ENCODE assay signal across 8 mouse cellular contexts in the genomic region with DNA sequence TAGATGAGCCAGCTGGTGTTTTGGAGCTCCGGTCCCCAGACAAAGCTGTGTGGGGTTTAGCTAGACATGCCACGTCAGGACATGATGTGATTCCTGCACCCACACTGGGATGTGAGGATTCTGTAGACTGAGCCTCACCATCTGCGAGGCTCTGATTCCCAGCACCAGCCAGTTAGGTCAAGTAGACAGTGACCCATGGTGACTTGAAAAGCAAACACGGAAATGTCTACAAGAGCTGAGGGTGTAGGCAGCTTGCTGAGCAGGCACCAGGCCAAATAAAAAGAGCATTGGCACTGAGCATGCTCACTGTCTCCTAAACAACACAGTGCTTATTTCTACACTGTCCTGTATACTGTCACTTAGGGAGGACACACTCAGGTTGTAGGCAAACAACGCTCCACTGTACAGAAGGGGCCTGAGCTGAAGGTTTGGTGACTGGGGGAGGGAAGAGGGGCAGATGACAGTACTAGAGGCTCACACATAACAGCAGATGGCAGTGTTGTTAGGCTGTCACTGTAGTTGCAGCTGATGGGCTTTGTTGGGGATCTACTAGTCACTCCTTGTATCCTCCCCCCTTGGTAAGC. TPM values are rescaled to one million over a fixed set of nuclear protein-coding genes. Genes with fewer than 3 reads are reported as not detected.
DNase-seq lines count a peak whose midpoint lies in the region; ATAC-seq lines count a peak whose summit lies in the region.

No protein-coding gene starts in this region.

- 55% methylated on average over 5 of the region's 5 CpGs for WGBS in intestine, embryonic 14.5 days
- 62% methylated on average over 5 of the region's 5 CpGs for WGBS in liver, embryonic 11.5 days

- 0 out of 2 replicates have a peak, but pooled peaks cover 7% of the 10 kb centered on the region for H3K4me1 ChIP-seq in intestine, embryonic 14.5 days (replicated peaks; ENCODE audit: control insufficient read depth, insufficient read depth, low read length)
- peaks cover 22% of the 10 kb centered on the region for H3K4me1 ChIP-seq in liver, embryonic 11.5 days (replicated peaks; ENCODE audit: control insufficient read depth, insufficient read depth, low read length)

- no peaks in the 10 kb centered on the region for H3K27me3 ChIP-seq in intestine, embryonic 14.5 days (replicated peaks; ENCODE audit: control insufficient read depth, insufficient read depth, low read length)
- no peaks in the 10 kb centered on the region for H3K27me3 ChIP-seq in liver, embryonic 11.5 days (replicated peaks; ENCODE audit: control insufficient read depth, insufficient read depth, low read length)

- H3K4me2 ChIP-seq in intestine, embryonic 14.5 days (ENCODE audit: low read length), result no peak overlapping the region
- H3K4me2 ChIP-seq in liver, embryonic 11.5 days, result no peak overlapping the region; the same call in 1 of the 2 replicates

- no peak overlapping the region for H3K9ac ChIP-seq in intestine, embryonic 14.5 days (ENCODE audit: low read length)
- no peak overlapping the region for H3K9ac ChIP-seq in liver, embryonic 11.5 days (ENCODE audit: low read depth, low read length)

- ATAC-seq in intestine, embryonic 14.5 days (replicated peaks; ENCODE audit: low FRiP score, low TSS enrichment, low read depth), result 0 out of 2 replicates have a peak, but pooled peaks have one; percentile 34
- peak; percentile 54 for ATAC-seq in liver, embryonic 11.5 days (replicated peaks; ENCODE audit: low FRiP score)

- H3K4me3 ChIP-seq in intestine, embryonic 14.5 days (ENCODE audit: low read depth, low read length), result no peak overlapping the region
- H3K4me3 ChIP-seq in liver, embryonic 11.5 days (ENCODE audit: low read depth, low read length), result no peak overlapping the region

- H3K9me3 ChIP-seq in intestine, embryonic 14.5 days (ENCODE audit: control insufficient read depth, low read length), result no peaks in the 10 kb centered on the region
- no peaks in the 10 kb centered on the region for H3K9me3 ChIP-seq in liver, embryonic 11.5 days (ENCODE audit: control insufficient read depth, low read length)

- peak; percentile 33 for DNase-seq in gastrocnemius, adult 18-20 months (ENCODE audit: low spot score)
- DNase-seq in gastrocnemius, postnatal 10 days, result no peak
- peak; percentile 41 for DNase-seq in A20 (ENCODE audit: low read depth, low spot score)
- DNase-seq in cerebellum, postnatal 14 days, result peak; percentile 66 to 71
- DNase-seq in intestine, embryonic 14.5 days (ENCODE audit: low spot score), result no peak
- DNase-seq in liver, embryonic 11.5 days (ENCODE audit: low spot score), result no peak
- peak; percentile 34 to 50 for DNase-seq in right cerebral cortex, postnatal 36 days (ENCODE audit: low spot score in 2 of 2)
- no peak for DNase-seq in embryo, embryonic 10 days (ENCODE audit: low spot score)

- no peak overlapping the region for H3K27ac ChIP-seq in intestine, embryonic 14.5 days (ENCODE audit: low read depth)
- no peak overlapping the region for H3K27ac ChIP-seq in liver, embryonic 11.5 days (ENCODE audit: low read depth, low read length)

- H3K36me3 ChIP-seq in intestine, embryonic 14.5 days (ENCODE audit: control insufficient read depth, insufficient read depth, low read length), result no peaks in the 10 kb centered on the region
- H3K36me3 ChIP-seq in liver, embryonic 11.5 days (ENCODE audit: control insufficient read depth, insufficient read depth, low read length), result no peaks in the 10 kb centered on the region

RNA-seq across cellular contexts. Expression of a gene that starts 11.9 kb away (rescaled TPM):
- 10 to 100 TPM; 26.7 to 31.1 TPM for total RNA-seq in gastrocnemius, adult 18-20 months (2021)
- total RNA-seq in gastrocnemius, postnatal 10 days (2021), result 10 to 100 TPM; 20.6 to 28.3 TPM
- 3.9 and 4.0 TPM in 2 replicates for polyA plus RNA-seq in intestine, embryonic 14.5 days (2014; fragmentation: Nextera tagmentation; extraction: Ambion mirVana)
- polyA plus RNA-seq in liver, embryonic 11.5 days (2014; fragmentation: Nextera tagmentation; extraction: Ambion mirVana), result 7.1 and 7.9 TPM in 2 replicates

RNA-seq across cellular contexts. Expression of a gene that starts 28.0 kb away (rescaled TPM):
- total RNA-seq in gastrocnemius, adult 18-20 months (2021), result 10 to 100 TPM; 75.2 to 88.4 TPM
- 10 to 100 TPM; 72.8 to 74.7 TPM for total RNA-seq in gastrocnemius, postnatal 10 days (2021)
- 44.1 and 50.8 TPM in 2 replicates for polyA plus RNA-seq in intestine, embryonic 14.5 days (2014; fragmentation: Nextera tagmentation; extraction: Ambion mirVana)
- polyA plus RNA-seq in liver, embryonic 11.5 days (2014; fragmentation: Nextera tagmentation; extraction: Ambion mirVana), result 53.1 and 53.4 TPM in 2 replicates

RNA-seq across cellular contexts. Expression of a gene that starts 33.8 kb away (rescaled TPM):
- 10 to 100 TPM; 37.4 to 49.4 TPM for total RNA-seq in gastrocnemius, adult 18-20 months (2021)
- total RNA-seq in gastrocnemius, postnatal 10 days (2021), result 10 to 100 TPM; 43.8 to 49.7 TPM
- polyA plus RNA-seq in intestine, embryonic 14.5 days (2014; fragmentation: Nextera tagmentation; extraction: Ambion mirVana), result 28.1 and 31.7 TPM in 2 replicates
- polyA plus RNA-seq in liver, embryonic 11.5 days (2014; fragmentation: Nextera tagmentation; extraction: Ambion mirVana), result 33.0 and 40.8 TPM in 2 replicates

RNA-seq across cellular contexts. Expression of a gene that starts 34.1 kb away (rescaled TPM):
- 1 to 10 TPM; 6.9 to 7.9 TPM for total RNA-seq in gastrocnemius, adult 18-20 months (2021)
- total RNA-seq in gastrocnemius, postnatal 10 days (2021), result 10 to 100 TPM; 11.9 to 12.9 TPM
- 24.4 and 25.8 TPM in 2 replicates for polyA plus RNA-seq in intestine, embryonic 14.5 days (2014; fragmentation: Nextera tagmentation; extraction: Ambion mirVana)
- polyA plus RNA-seq in liver, embryonic 11.5 days (2014; fragmentation: Nextera tagmentation; extraction: Ambion mirVana), result 34.8 and 35.0 TPM in 2 replicates

Comparison
In these comparisons a context has a peak if more than half of its experiments do, and no peak if none do; other contexts are left out.
1. DNase-seq: peak in gastrocnemius, adult 18-20 months (single experiment), A20 (single experiment), cerebellum, postnatal 14 days (2 of 2) and right cerebral cortex, postnatal 36 days (2 of 2); none in gastrocnemius, postnatal 10 days (single experiment), intestine, embryonic 14.5 days (single experiment), liver, embryonic 11.5 days (single experiment) and embryo, embryonic 10 days (single experiment).